Mouse (Mus musculus) E14TG2a.4 (cell line): ENCODE measurements around the gene Dock10.

Experiments used
- CTCF ChIP-seq: conservative IDR thresholded peaks from 2 replicates; pipeline ENCODE4 v1.5.1; 2014; ENCODE audit warnings: low read length
- NANOG ChIP-seq: IDR thresholded peaks from 2 replicates; pipeline ENCODE4 v1.6.1; 2014; ENCODE audit warnings: borderline replicate concordance, low read length, mixed read lengths

- TF ChIP-seq CTCF (no peak), NANOG (no peak)
These were observed 25.8 kb upstream of the Dock10 start for GRCm38 (mm10) chr1:80784155-80784554.
